Mouse (Mus musculus): Measurements from ENCODE around the gene Plekha6. TPM values are rescaled to one million over a fixed set of nuclear protein-coding genes. Genes with fewer than 3 reads are reported as not detected.

The Plekha6 gene
- polyA plus RNA-seq, 1 experiment = 38.5 TPM

GRCm38 (mm10) chr1:133215360-133215700 lies 51.3 kb downstream of the Plekha6 start:
- DNase-seq (ENCODE audit: low read depth) = no peak

- DNase-seq (ENCODE audit: low read depth) = no peak
These were observed 51.7 kb downstream of the Plekha6 start for GRCm38 (mm10) chr1:133215753-133216152.

GRCm38 (mm10) chr1:133217031-133217430 lies 53.0 kb downstream of the Plekha6 start:
- no peak for DNase-seq (ENCODE audit: low read depth)

GRCm38 (mm10) chr1:133219106-133219505 lies 55.1 kb downstream of the Plekha6 start:
- DNase-seq (ENCODE audit: low read depth) = no peak

- DNase-seq (ENCODE audit: low read depth) = no peak
These were observed 57.4 kb downstream of the Plekha6 start for GRCm38 (mm10) chr1:133221459-133221858.

- no peak for DNase-seq (ENCODE audit: low read depth)
These were observed 58.5 kb downstream of the Plekha6 start for GRCm38 (mm10) chr1:133222445-133222995.

- no peak for DNase-seq (ENCODE audit: low read depth)
These were observed 60.7 kb downstream of the Plekha6 start for GRCm38 (mm10) chr1:133224674-133225073.

- no peak for DNase-seq (ENCODE audit: low read depth)
These were observed 61.1 kb downstream of the Plekha6 start for GRCm38 (mm10) chr1:133225137-133225536.

- DNase-seq (ENCODE audit: low read depth) = no peak
These were observed 61.6 kb downstream of the Plekha6 start for GRCm38 (mm10) chr1:133225561-133225960.

- DNase-seq (ENCODE audit: low read depth) = no peak
These were observed 62.1 kb downstream of the Plekha6 start for GRCm38 (mm10) chr1:133225963-133226660.

GRCm38 (mm10) chr1:133226928-133227327 lies 62.9 kb downstream of the Plekha6 start:
- DNase-seq (ENCODE audit: low read depth) = no peak

GRCm38 (mm10) chr1:133227378-133227777 lies 63.4 kb downstream of the Plekha6 start:
- no peak for DNase-seq (ENCODE audit: low read depth)

GRCm38 (mm10) chr1:133228809-133229487 lies 64.9 kb downstream of the Plekha6 start:
- no peak for DNase-seq (ENCODE audit: low read depth)

GRCm38 (mm10) chr1:133231523-133232193 lies 67.6 kb downstream of the Plekha6 start:
- DNase-seq (ENCODE audit: low read depth) = peak; percentile 92

- no peak for DNase-seq (ENCODE audit: low read depth)
These were observed 71.9 kb downstream of the Plekha6 start for GRCm38 (mm10) chr1:133235909-133236308.

GRCm38 (mm10) chr1:133236693-133237440 lies 72.9 kb downstream of the Plekha6 start:
- DNase-seq (ENCODE audit: low read depth) = no peak

GRCm38 (mm10) chr1:133237670-133238069 lies 73.7 kb downstream of the Plekha6 start:
- DNase-seq (ENCODE audit: low read depth) = no peak

- DNase-seq (ENCODE audit: low read depth) = no peak
These were observed 75.3 kb downstream of the Plekha6 start for GRCm38 (mm10) chr1:133239121-133239812.

GRCm38 (mm10) chr1:133239813-133240160 lies 75.8 kb downstream of the Plekha6 start:
- DNase-seq (ENCODE audit: low read depth) = no peak

- DNase-seq (ENCODE audit: low read depth) = no peak
These were observed 76.9 kb downstream of the Plekha6 start for GRCm38 (mm10) chr1:133240881-133241280.

- DNase-seq (ENCODE audit: low read depth) = no peak
These were observed 80.7 kb downstream of the Plekha6 start for GRCm38 (mm10) chr1:133244668-133245067.
